Mouse (Mus musculus) liver, embryonic 14.5 days (tissue): ENCODE measurements around the gene Trim37. TPM values are rescaled to one million over a fixed set of nuclear protein-coding genes. Genes with fewer than 3 reads are reported as not detected.

Source experiments
- ATAC-seq: fragments of 200-750 bp; cut with Nextera tagmentation; 2 replicates; pipeline ENCODE4 v1.8.0; 2017; ENCODE audit warnings: moderate number of reproducible peaks, mild to moderate bottlenecking, moderate library complexity; ENCODE audit not compliant: insufficient read depth
- DNase-seq, 3 experiments: peaks; one replicate each; pipeline ENCODE4 v3.0.0-alpha.2; 2012 to 2013; ENCODE audit warnings: low read depth in 3 of 3, low spot score in 3 of 3
- H3K27ac ChIP-seq: fragments of 300-500 bp; sonication (generic); 2 replicates; pipeline ENCODE4 v1.5.1; 2014; ENCODE audit warnings: moderate library complexity, mild to moderate bottlenecking, control low read depth, inconsistent platforms
- H3K27me3 ChIP-seq: fragments of 300-500 bp; sonication (generic); 2 replicates; pipeline ENCODE4 v1.6.1; 2014; ENCODE audit warnings: mild to moderate bottlenecking, low read length, moderate library complexity; ENCODE audit not compliant: control insufficient read depth, insufficient read depth
- H3K36me3 ChIP-seq: fragments of 300-500 bp; sonication (generic); replicated peaks from 2 replicates; pipeline ENCODE4 v1.6.1; 2014; ENCODE audit warnings: low read depth; ENCODE audit not compliant: control insufficient read depth, insufficient read depth
- H3K4me1 ChIP-seq, 2 experiments: fragments of 200-500 bp in 1 of 2; fragments of 300-500 bp in 1 of 2; sonication (generic) in 1 of 2; replicated peaks; 2 replicates each; pipeline ENCODE4 v1.6.1; 2012 to 2014; ENCODE audit warnings: antibody characterized with exemption in 1 of 2, inconsistent platforms in 1 of 2, low read length in 1 of 2; ENCODE audit not compliant: control insufficient read depth in 2 of 2, insufficient read depth in 2 of 2
- H3K4me2 ChIP-seq: fragments of 300-500 bp; sonication (generic); 2 replicates; pipeline ENCODE4 v1.6.1; 2014; ENCODE audit warnings: low read depth, mild to moderate bottlenecking, control low read depth, moderate library complexity
- H3K4me3 ChIP-seq, 2 experiments: fragments of 200-500 bp in 1 of 2; fragments of 300-500 bp in 1 of 2; sonication (generic) in 1 of 2; 2 replicates each; pipeline ENCODE4 v1.5.1; 2012 to 2014; ENCODE audit warnings: low read depth in 2 of 2, low read length in 2 of 2, mild to moderate bottlenecking in 2 of 2, control low read depth in 1 of 2, inconsistent platforms in 1 of 2, moderate library complexity in 1 of 2; ENCODE audit not compliant: insufficient read depth in 1 of 2
- H3K9ac ChIP-seq: fragments of 300-500 bp; sonication (generic); replicated peaks from 2 replicates; pipeline ENCODE4 v1.6.1; 2014; ENCODE audit warnings: mild to moderate bottlenecking, control low read depth, moderate library complexity
- H3K9me3 ChIP-seq: fragments of 300-500 bp; sonication (generic); 2 replicates; pipeline ENCODE4 v1.6.1; 2016; ENCODE audit warnings: low read length, mixed read lengths; ENCODE audit not compliant: control insufficient read depth
- CTCF ChIP-seq: IDR thresholded peaks from 2 replicates; pipeline ENCODE4 v1.5.1; 2016; ENCODE audit warnings: antibody characterized with exemption, low read depth, control low read depth
- EP300 ChIP-seq: IDR thresholded peaks from 2 replicates; pipeline ENCODE4 v1.6.1; 2016; ENCODE audit warnings: antibody characterized with exemption, low read depth
- WGBS: fragments of 180-500 bp; shearing (Covaris S2); extraction: QIAGEN DNeasy Blood & Tissue Kit; methylation state at CpG from one replicate; pipeline ENCODE4 v1.1.7; 2014; ENCODE audit not compliant: insufficient replicate concordance; 5-methylcytosine and 5-hydroxymethylcytosine counted together
- polyA plus RNA-seq, 2 experiments: library from polyadenylated mRNA; depleted of rRNA in 1 of 2; stranded (reverse) in 1 of 2; unstranded in 1 of 2; fragments of >200 nt; fragmentation: Nextera tagmentation in 1 of 2; extraction: Ambion mirVana in 1 of 2; gene quantifications; 2 replicates each; pipeline versions ENCODE4 v1.2.1 to v1.2.3; 2012 to 2014

The Trim37 gene
- polyA plus RNA-seq, 2 experiments = 7.9 to 21.1 TPM

DNA sequence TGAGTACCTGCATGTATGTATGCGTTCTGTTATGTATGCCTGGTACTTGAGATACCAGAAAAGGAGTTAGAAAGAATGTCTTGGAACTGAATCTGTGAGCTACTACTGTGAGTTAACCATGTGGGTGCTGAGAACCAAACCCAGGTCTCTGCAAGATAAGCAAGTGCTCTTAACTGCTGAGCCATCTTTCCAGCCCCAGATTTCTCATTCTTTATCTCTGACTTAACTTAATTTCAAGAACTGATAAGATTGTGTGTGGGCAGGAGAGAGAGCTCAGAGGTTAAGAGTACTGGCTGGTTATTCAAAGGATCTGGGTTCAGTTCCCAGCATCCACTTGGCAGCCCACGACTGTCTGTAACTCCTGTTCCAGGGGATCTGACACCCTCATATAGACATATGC, 31.1 kb downstream of the Trim37 start:
- DNase-seq (no peak), ATAC-seq (no peak)
- H3K9ac ChIP-seq = no peak overlapping the region
- H3K4me2 ChIP-seq = no peak overlapping the region
- no peaks in the 10 kb centered on the region for H3K9me3 ChIP-seq
- H3K27me3 ChIP-seq = no peaks in the 10 kb centered on the region
- H3K27ac ChIP-seq = no peak overlapping the region
- WGBS = 84% methylated on average over 2 of the region's 2 CpGs
- H3K4me3 ChIP-seq = no peak overlapping the region
- TF ChIP-seq CTCF = no peak
- no peak for TF ChIP-seq EP300
- H3K36me3 ChIP-seq = no peaks in the 10 kb centered on the region; the same call in 1 of the 2 replicates
- H3K4me1 ChIP-seq = no peaks in the 10 kb centered on the region

DNA sequence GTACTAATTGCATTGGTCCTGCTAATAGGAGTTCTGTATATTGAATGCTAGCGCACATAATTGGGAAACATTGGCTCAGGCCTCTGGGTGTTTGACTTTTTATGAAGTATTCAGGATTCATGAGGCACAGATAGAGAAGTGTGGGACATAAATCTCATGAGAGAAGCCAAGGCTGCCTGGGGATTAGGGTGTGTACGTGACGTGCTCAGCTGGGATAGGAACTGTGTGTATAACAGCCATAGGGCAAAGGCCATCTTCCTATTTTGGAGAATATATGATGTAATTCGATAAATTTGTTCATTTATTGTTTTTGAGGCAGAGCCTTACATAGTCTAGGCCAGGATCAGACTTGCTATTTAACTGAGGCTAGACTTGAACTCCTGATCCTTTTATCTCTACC, 35.8 kb downstream of the Trim37 start:
- WGBS = 91% methylated on average over 4 of the region's 4 CpGs

DNA sequence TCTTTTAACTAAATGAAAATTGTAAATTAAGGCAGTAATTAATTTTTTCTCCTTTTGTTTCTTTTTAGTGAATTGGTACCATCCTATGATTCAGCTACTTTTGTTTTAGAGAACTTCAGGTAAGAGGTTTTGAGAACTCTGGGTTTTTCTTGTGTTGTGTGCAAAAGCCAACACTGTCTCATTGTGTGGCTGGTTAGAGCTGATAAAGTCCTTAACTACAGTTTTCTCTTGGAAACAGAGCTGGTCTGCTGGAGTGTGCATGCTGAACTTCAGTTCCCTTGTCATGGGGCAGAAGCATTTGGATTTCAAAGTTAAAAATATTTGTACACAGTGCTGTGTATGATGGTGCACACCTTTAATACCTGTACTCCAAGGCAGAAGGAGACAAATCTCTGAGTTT, 36.9 kb downstream of the Trim37 start:
- Histone ChIP-seq H3K36me3 (peaks cover 26% of the 10 kb centered on the region), H3K9me3 (no peaks in the 10 kb centered on the region), H3K27me3 (no peaks in the 10 kb centered on the region), H3K9ac (no peak overlapping the region), H3K4me3 (no peak overlapping the region), H3K4me1 (no peaks in the 10 kb centered on the region), H3K27ac (no peak overlapping the region), H3K4me2 (no peak overlapping the region)
- TF ChIP-seq CTCF (no peak), EP300 (no peak)
- ATAC-seq (no peak), DNase-seq (no peak)

More for the DNA sequence above, 35.8 kb downstream of the Trim37 start:
- no peak for TF ChIP-seq EP300
- TF ChIP-seq CTCF = no peak
- ATAC-seq (no peak), DNase-seq (no peak)
- Histone ChIP-seq H3K4me3 (no peak overlapping the region), H3K9ac (no peak overlapping the region), H3K27ac (no peak overlapping the region), H3K4me2 (no peak overlapping the region), H3K9me3 (no peaks in the 10 kb centered on the region), H3K36me3 (peaks cover 22% of the 10 kb centered on the region), H3K4me1 (no peaks in the 10 kb centered on the region), H3K27me3 (no peaks in the 10 kb centered on the region)

DNA sequence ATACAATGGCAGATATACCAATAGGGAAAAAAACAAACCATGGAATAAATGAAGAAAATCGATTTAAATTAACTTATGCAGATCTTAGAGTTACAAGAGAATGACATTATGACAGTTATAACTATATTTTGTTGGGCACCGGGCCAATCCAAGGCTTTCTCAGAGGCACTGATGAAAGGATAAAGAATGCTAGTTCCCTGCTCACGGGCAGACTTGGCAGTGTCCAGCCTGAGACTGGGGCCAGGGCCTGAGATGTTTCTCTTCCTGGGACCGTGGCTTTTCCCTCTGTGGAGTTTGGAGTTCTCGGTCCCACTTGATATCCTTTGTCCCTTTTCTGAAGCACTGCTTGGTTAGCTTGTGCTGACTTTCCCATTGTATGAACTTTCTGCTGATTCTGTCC, 46.7 kb downstream of the Trim37 start:
- WGBS = 79% methylated on average over 5 of the region's 5 CpGs

DNA sequence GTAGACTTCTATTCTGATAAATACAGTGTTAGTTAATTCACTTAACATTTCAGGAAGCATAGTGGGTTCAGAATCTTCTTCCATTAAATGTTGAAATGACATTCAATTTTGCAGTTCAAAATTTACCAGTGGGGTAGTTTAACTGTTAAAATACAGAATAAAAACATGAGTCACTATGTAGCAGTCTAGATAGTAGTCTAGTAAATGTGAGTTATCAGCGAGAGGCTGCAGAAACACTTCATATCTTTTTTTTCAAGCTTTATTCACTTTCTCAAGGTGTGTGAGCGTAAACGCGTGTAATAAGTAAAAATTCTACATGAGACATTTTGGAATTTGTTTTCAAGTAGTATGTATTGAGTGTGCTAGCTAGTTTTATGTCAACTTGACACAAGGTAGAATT, 48.2 kb downstream of the Trim37 start:
- no peaks in the 10 kb centered on the region for H3K9me3 ChIP-seq
- H3K4me2 ChIP-seq = no peak overlapping the region
- ATAC-seq (no peak), DNase-seq (no peak)
- H3K4me3 ChIP-seq = no peak overlapping the region
- TF ChIP-seq CTCF (no peak), EP300 (no peak)
- no peak overlapping the region for H3K9ac ChIP-seq
- H3K27me3 ChIP-seq = no peaks in the 10 kb centered on the region
- H3K4me1 ChIP-seq = no peaks in the 10 kb centered on the region
- peaks cover 5% of the 10 kb centered on the region; the same call in 1 of the 2 replicates for H3K36me3 ChIP-seq
- no peak overlapping the region for H3K27ac ChIP-seq
- WGBS = 88% methylated on average over 4 of the region's 4 CpGs

More for the DNA sequence above, 46.7 kb downstream of the Trim37 start:
- Histone ChIP-seq H3K27me3 (no peaks in the 10 kb centered on the region), H3K4me3 (no peak overlapping the region), H3K27ac (no peak overlapping the region), H3K4me2 (no peak overlapping the region), H3K9me3 (no peaks in the 10 kb centered on the region), H3K9ac (no peak overlapping the region), H3K4me1 (no peaks in the 10 kb centered on the region), H3K36me3 (peaks cover 7% of the 10 kb centered on the region; the same call in 1 of the 2 replicates)
- ATAC-seq = no peak
- TF ChIP-seq EP300 (no peak), CTCF (no peak)
- no peak for DNase-seq

DNA sequence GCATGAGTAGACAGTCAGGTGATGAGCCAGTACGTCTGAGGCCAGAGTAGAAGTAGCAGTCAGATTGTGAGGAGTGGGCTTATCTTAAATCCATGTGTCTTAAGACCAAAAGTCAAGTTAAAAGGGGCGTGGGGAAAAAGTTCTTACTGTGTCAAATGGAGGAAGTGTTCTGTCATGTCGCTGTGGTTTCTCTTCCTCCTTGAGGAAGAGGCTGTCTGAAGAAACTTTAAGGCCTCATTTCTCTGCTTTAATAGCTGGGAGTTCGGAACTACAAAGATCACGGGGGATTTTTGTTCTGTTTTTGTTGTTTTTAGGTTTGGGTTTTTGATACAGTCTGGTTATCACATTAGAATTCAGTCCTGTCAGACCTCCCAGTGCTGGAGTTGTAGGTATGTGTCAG, 85.4 kb downstream of the Trim37 start:
- no peak for TF ChIP-seq CTCF
- TF ChIP-seq EP300 = no peak
- Histone ChIP-seq H3K4me3 (no peak overlapping the region), H3K4me2 (no peak overlapping the region), H3K27ac (no peak overlapping the region), H3K9ac (no peak overlapping the region), H3K9me3 (no peaks in the 10 kb centered on the region), H3K4me1 (no peaks in the 10 kb centered on the region), H3K36me3 (peaks cover 10% of the 10 kb centered on the region), H3K27me3 (no peaks in the 10 kb centered on the region)
- DNase-seq (peak in 1 of 3 experiments; percentile 10), ATAC-seq (no peak)
- WGBS = 35% methylated on average over 5 of the region's 5 CpGs
